Mouse (Mus musculus) forebrain, postnatal 0 days (tissue): ENCODE data around the gene Pdlim5. TPM values are rescaled to one million over a fixed set of nuclear protein-coding genes. Genes with fewer than 3 reads are reported as not detected.
A peak's percentile ranks its signal among the peaks of the same experiment; 100 is the strongest.

ENCODE experiments used
- ATAC-seq: fragments of 200-750 bp; cut with Nextera tagmentation; 2 replicates; pipeline ENCODE4 v1.8.0; 2017; ENCODE audit warnings: mild to moderate bottlenecking, moderate library complexity
- DNase-seq: peaks from one replicate; pipeline ENCODE4 v3.0.0-alpha.2; 2015
- H3K27ac ChIP-seq: fragments of 300-500 bp; sonication (generic); 2 replicates; pipeline ENCODE4 v1.5.1; 2014; ENCODE audit warnings: low read depth, mild to moderate bottlenecking, antibody characterized with exemption, low read length, moderate library complexity, mixed read lengths
- H3K27me3 ChIP-seq: fragments of 300-500 bp; sonication (generic); 2 replicates; pipeline ENCODE4 v1.6.1; 2014; ENCODE audit warnings: mild to moderate bottlenecking, low read length, mixed read lengths; ENCODE audit not compliant: insufficient read depth
- H3K36me3 ChIP-seq: fragments of 300-500 bp; sonication (generic); 2 replicates; pipeline ENCODE4 v1.6.1; 2014; ENCODE audit warnings: mild to moderate bottlenecking, moderate library complexity; ENCODE audit not compliant: insufficient read depth
- H3K4me1 ChIP-seq: fragments of 300-500 bp; sonication (generic); 2 replicates; pipeline ENCODE4 v1.6.1; 2014; ENCODE audit warnings: antibody characterized with exemption; ENCODE audit not compliant: insufficient read depth
- H3K4me2 ChIP-seq: fragments of 300-500 bp; sonication (generic); 2 replicates; pipeline ENCODE4 v1.6.1; 2014; ENCODE audit warnings: low read depth, mild to moderate bottlenecking, moderate library complexity
- H3K4me3 ChIP-seq: fragments of 300-500 bp; sonication (generic); 2 replicates; pipeline ENCODE4 v1.5.1; 2014; ENCODE audit warnings: low read depth, low read length, mixed read lengths
- H3K9ac ChIP-seq: fragments of 300-500 bp; sonication (generic); 2 replicates; pipeline ENCODE4 v1.6.1; 2014; ENCODE audit warnings: mild to moderate bottlenecking
- H3K9me3 ChIP-seq: fragments of 300-500 bp; sonication (generic); 2 replicates; pipeline ENCODE4 v1.6.1; 2016; ENCODE audit warnings: low read length
- CTCF ChIP-seq: sonication (generic); IDR thresholded peaks from 2 replicates; pipeline ENCODE4 v1.5.1; 2016; ENCODE audit warnings: antibody characterized with exemption, control low read depth, low read depth
- WGBS: fragments of 180-500 bp; shearing (Covaris S2); extraction: QIAGEN DNeasy Blood & Tissue Kit; methylation state at CpG from one replicate; pipeline ENCODE4 v1.1.7; 2014; 5-methylcytosine and 5-hydroxymethylcytosine counted together
- polyA plus RNA-seq: library from polyadenylated mRNA; unstranded; fragments of >200 nt; fragmentation: Nextera tagmentation; extraction: Ambion mirVana; gene quantifications from 2 replicates; pipeline ENCODE4 v1.2.1, GENCODE M21; 2015
- total RNA-seq: library from RNA; depleted of rRNA; stranded (reverse); fragments of >200 nt; gene quantifications from 2 replicates; pipeline ENCODE4 v1.2.3, GENCODE M21; 2014

Pdlim5 gene
- total and polyA plus RNA-seq, 2 experiments from 2014 or later = 12.2 to 20.1 TPM

DNA sequence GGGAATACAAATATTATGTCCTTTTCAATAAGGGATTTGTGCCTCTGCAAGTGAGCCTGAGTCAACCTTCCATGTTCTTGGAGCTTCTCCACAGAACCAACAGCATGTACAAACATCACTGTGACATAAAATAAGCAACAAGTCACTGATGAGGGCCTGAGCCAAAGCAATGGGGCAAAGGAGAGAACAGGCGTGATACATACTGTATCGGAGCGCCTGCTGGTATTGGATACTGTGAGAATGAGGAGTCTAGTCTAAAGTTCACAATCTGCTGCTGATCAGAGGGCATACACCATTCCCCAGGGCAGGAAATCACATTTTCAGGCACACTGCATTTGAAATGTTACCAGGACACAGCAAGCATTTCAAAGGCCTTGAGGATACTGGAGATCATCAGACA is 119.0 kb downstream of the Pdlim5 start:
- H3K27ac ChIP-seq = no peak overlapping the region
- H3K36me3 ChIP-seq = no peaks in the 10 kb centered on the region
- no peak for DNase-seq
- H3K4me3 ChIP-seq = no peak overlapping the region
- WGBS = 84% methylated on average over 3 of the region's 3 CpGs
- no peak overlapping the region for H3K9ac ChIP-seq
- H3K4me1 ChIP-seq = no peaks in the 10 kb centered on the region
- no peaks in the 10 kb centered on the region for H3K27me3 ChIP-seq
- H3K9me3 ChIP-seq = no peaks in the 10 kb centered on the region
- H3K4me2 ChIP-seq = no peak overlapping the region
- no peak for ATAC-seq
- TF ChIP-seq CTCF = no peak

GRCm38 (mm10) chr3:142274993-142275392 is 120.5 kb downstream of the Pdlim5 start:
- H3K4me3 ChIP-seq = no peak overlapping the region
- TF ChIP-seq CTCF = peak; percentile 70
- no peak overlapping the region for H3K27ac ChIP-seq
- no peaks in the 10 kb centered on the region for H3K9me3 ChIP-seq
- DNase-seq = peak; percentile 63
- no peak overlapping the region for H3K4me2 ChIP-seq
- ATAC-seq = peak; percentile 32; the same call in 1 of the 2 replicates
- H3K36me3 ChIP-seq = no peaks in the 10 kb centered on the region
- H3K27me3 ChIP-seq = no peaks in the 10 kb centered on the region
- no peaks in the 10 kb centered on the region for H3K4me1 ChIP-seq
- 2% methylated on average over 1 of the region's 1 CpGs for WGBS
- no peak overlapping the region for H3K9ac ChIP-seq

DNA sequence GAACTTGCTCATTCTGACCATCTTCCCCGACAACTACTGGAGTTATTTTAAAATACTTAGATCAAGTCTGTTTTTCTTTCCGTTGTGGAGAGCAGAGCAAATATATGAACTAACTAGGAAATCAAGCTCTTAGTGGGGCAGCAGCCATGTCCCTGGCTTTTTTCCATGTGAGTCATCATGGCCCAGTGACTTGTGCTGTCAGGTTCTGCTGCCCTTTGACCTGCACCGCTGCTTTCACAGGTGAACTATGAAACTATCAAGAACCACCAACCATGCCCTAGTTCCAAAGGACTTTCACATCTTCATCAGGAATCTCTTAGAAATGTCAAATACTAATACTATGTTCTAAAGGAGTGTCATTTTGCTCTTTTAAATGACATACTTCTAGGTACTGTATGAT is 121.0 kb downstream of the Pdlim5 start:
- H3K4me3 ChIP-seq = no peak overlapping the region
- WGBS = 83% methylated on average over 3 of the region's 3 CpGs
- ATAC-seq (no peak), DNase-seq (no peak)
- H3K4me2 ChIP-seq = no peak overlapping the region
- no peak overlapping the region for H3K27ac ChIP-seq
- H3K9me3 ChIP-seq = no peaks in the 10 kb centered on the region
- H3K36me3 ChIP-seq = no peaks in the 10 kb centered on the region
- no peak for TF ChIP-seq CTCF
- no peaks in the 10 kb centered on the region for H3K4me1 ChIP-seq
- no peak overlapping the region for H3K9ac ChIP-seq
- H3K27me3 ChIP-seq = no peaks in the 10 kb centered on the region

DNA sequence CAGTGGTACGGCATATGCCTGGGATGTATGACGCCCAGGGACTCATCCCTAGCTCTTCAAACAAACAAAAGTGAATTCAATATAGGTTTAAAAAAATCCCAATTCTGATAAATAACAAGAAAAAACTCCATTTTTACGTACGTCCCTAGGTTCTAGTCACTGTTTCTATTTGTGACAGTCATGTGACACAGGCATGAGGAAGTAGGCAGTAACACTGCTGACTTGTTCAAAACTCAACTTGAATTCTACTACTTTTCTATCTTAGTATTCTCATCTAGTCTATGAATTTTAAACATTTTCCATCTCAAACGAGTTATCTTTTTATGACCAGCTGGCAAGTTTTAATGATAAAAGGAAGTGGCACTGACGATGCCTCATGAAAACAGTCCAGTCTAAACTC is 122.2 kb downstream of the Pdlim5 start:
- WGBS = 82% methylated on average over 6 of the region's 6 CpGs
- TF ChIP-seq CTCF = no peak
- DNase-seq = no peak
- H3K27me3 ChIP-seq = no peaks in the 10 kb centered on the region
- H3K4me2 ChIP-seq = no peak overlapping the region
- no peak overlapping the region for H3K9ac ChIP-seq
- H3K27ac ChIP-seq = no peak overlapping the region
- no peak for ATAC-seq
- H3K4me3 ChIP-seq = no peak overlapping the region
- no peaks in the 10 kb centered on the region for H3K36me3 ChIP-seq
- no peaks in the 10 kb centered on the region for H3K9me3 ChIP-seq
- no peaks in the 10 kb centered on the region for H3K4me1 ChIP-seq

GRCm38 (mm10) chr3:142256371-142256770 is 139.1 kb downstream of the Pdlim5 start:
- DNase-seq = no peak

DNA sequence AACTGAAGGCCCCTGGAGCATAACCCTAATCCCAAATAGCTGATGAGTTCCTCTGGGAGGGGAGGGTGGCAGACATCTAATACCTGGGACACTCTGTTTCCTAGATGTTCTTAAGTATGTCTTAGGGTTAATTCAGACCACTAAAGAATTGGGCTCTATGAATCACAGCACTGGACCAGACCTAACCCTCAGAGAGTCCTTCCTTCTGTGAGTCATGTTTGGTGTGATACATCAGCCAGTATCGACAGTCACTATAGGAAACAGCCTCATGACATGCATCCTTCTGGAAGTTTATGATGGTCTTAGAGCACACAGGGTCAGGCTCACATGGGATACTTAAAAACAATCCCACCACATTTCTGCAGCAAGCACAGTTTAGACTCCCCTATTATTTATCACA is 143.4 kb downstream of the Pdlim5 start:
- WGBS = 91% methylated on average over 1 of the region's 1 CpGs
- Histone ChIP-seq H3K27me3 (no peaks in the 10 kb centered on the region), H3K4me3 (no peak overlapping the region), H3K9ac (no peak overlapping the region), H3K4me1 (no peaks in the 10 kb centered on the region), H3K27ac (no peak overlapping the region), H3K36me3 (no peaks in the 10 kb centered on the region), H3K9me3 (no peaks in the 10 kb centered on the region), H3K4me2 (no peak overlapping the region)
- TF ChIP-seq CTCF = no peak
- DNase-seq (no peak), ATAC-seq (no peak)

More at GRCm38 (mm10) chr3:142256371-142256770, 139.1 kb downstream of the Pdlim5 start:
- Histone ChIP-seq H3K4me3 (no peak overlapping the region), H3K36me3 (no peaks in the 10 kb centered on the region), H3K9ac (no peak overlapping the region), H3K4me1 (no peaks in the 10 kb centered on the region), H3K4me2 (no peak overlapping the region), H3K27ac (no peak overlapping the region), H3K9me3 (no peaks in the 10 kb centered on the region), H3K27me3 (no peaks in the 10 kb centered on the region)
- ATAC-seq = no peak
- WGBS = 37% methylated on average over 2 of the region's 2 CpGs
- TF ChIP-seq CTCF = no peak

DNA sequence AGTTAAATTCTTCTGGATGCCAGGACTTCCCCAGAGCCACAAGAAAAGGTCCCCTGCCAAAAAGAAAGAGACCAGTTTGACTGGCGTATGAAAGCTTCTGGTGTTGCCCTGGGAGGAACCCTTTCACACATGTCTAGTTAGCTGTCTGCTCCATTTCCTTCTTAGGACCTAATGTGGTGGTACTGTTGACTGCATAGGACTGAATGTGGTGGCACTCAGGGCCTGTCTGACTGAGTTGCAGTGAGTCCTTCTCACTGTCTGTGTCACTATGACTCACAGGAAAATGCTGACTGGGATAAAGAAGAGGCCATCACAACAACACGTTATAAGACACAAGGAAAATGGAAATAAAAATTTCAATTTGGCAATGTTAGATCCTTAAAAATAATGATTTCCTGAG is 146.0 kb downstream of the Pdlim5 start:
- Histone ChIP-seq H3K4me3 (no peak overlapping the region), H3K27ac (no peak overlapping the region), H3K36me3 (no peaks in the 10 kb centered on the region), H3K4me1 (no peaks in the 10 kb centered on the region), H3K27me3 (no peaks in the 10 kb centered on the region), H3K9ac (no peak overlapping the region), H3K9me3 (no peaks in the 10 kb centered on the region), H3K4me2 (no peak overlapping the region)
- ATAC-seq (no peak), DNase-seq (no peak)
- TF ChIP-seq CTCF = no peak
- WGBS = 63% methylated on average over 2 of the region's 2 CpGs

DNA sequence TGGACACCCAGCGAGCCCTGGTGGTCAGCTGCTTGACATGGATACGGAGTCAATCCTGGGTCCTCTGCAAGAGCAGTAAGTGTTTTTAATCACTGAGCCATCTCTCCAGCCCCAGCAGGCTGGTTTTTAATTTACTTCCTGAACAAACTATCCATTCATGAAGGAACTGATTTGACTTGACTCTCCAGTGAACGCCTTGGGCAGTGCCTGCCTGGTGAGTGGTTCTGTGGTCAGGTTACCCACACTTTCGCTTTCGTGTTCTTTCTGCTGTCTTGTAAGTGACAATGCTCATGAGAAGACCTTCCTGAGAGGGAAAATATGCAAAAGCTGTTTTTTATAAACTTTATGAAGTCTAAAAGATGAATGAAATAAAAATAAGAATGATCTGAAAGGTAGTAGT is 152.2 kb downstream of the Pdlim5 start:
- Histone ChIP-seq H3K27me3 (no peaks in the 10 kb centered on the region), H3K4me2 (no peak overlapping the region), H3K9me3 (no peaks in the 10 kb centered on the region), H3K36me3 (no peaks in the 10 kb centered on the region), H3K27ac (no peak overlapping the region), H3K9ac (no peak overlapping the region), H3K4me3 (no peak overlapping the region), H3K4me1 (no peaks in the 10 kb centered on the region)
- no peak for ATAC-seq
- 89% methylated on average over 5 of the region's 5 CpGs for WGBS
- no peak for DNase-seq
- no peak for TF ChIP-seq CTCF
